Mouse (Mus musculus) left cerebral cortex, adult 2 months (tissue): ENCODE data around the gene Chst11. TPM values are rescaled to one million over a fixed set of nuclear protein-coding genes. Genes with fewer than 3 reads are reported as not detected.

Experiments
- DNase-seq, 2 experiments: peaks; one replicate each; pipeline ENCODE4 v3.0.0; 2021 to 2022; ENCODE audit warnings: low spot score in 2 of 2, mixed read lengths in 1 of 2; ENCODE audit errors: extremely low spot score in 1 of 2
- H3K27ac ChIP-seq: fragments of 200-600 bp; 2 replicates; pipeline ENCODE4 v1.8.1; 2022
- H3K4me3 ChIP-seq: fragments of 200-600 bp; 2 replicates; pipeline ENCODE4 v1.8.1; 2022
- CTCF ChIP-seq: fragments of 200-600 bp; IDR thresholded peaks from 2 replicates; pipeline ENCODE4 v1.8.1; 2022; ENCODE audit warnings: antibody characterized with exemption, mild to moderate bottlenecking, moderate library complexity
- intact Hi-C: fragments of 180-260 bp; cut with DNase I; formaldehyde crosslinking; loops from one replicate; pipeline ENCODE4 v1.15.1; 2025
- total RNA-seq, 2 experiments: library from RNA; stranded (reverse); gene quantifications; 2 replicates each; pipeline ENCODE4 v1.2.3; 2021

Chst11 gene
- total RNA-seq, 2 experiments from 2014 or later = 31.1 to 35.0 TPM

GRCm38 (mm10) chr10:83041875-83042274, 56.6 kb downstream of the Chst11 start:
- intact Hi-C loops = no loop called here
- Histone ChIP-seq H3K27ac (no peak overlapping the region), H3K4me3 (no peak overlapping the region)
- TF ChIP-seq CTCF = no peak
- DNase-seq = no peak

GRCm38 (mm10) chr10:83042613-83043477, 57.5 kb downstream of the Chst11 start:
- TF ChIP-seq CTCF = no peak
- H3K27ac ChIP-seq = peak overlapping the region; percentile 58; the same call in 1 of the 2 replicates
- no peak for DNase-seq
- no peak overlapping the region for H3K4me3 ChIP-seq
- intact Hi-C loops = no loop called here

GRCm38 (mm10) chr10:83043478-83044259, 58.4 kb downstream of the Chst11 start:
- no peak for TF ChIP-seq CTCF
- no peak for DNase-seq
- Histone ChIP-seq H3K27ac (no peak overlapping the region; the same call in 1 of the 2 replicates), H3K4me3 (no peak overlapping the region)
- intact Hi-C loops = no loop called here

GRCm38 (mm10) chr10:83049174-83049780, 64.0 kb downstream of the Chst11 start:
- Histone ChIP-seq H3K4me3 (no peak overlapping the region), H3K27ac (peak overlapping the region; percentile 50; the same call in 1 of the 2 replicates)
- peak; percentile 47 to 54 for DNase-seq
- intact Hi-C loops = loop anchor here (1.0 kb wide), 1 partner anchor 130 kb away; no protein-coding TSS in a partner anchor
- no peak for TF ChIP-seq CTCF

GRCm38 (mm10) chr10:83053886-83054550, 68.7 kb downstream of the Chst11 start:
- no peak for TF ChIP-seq CTCF
- H3K4me3 ChIP-seq = no peak overlapping the region
- DNase-seq = no peak
- H3K27ac ChIP-seq = no peak overlapping the region
- intact Hi-C loops = no loop called here

GRCm38 (mm10) chr10:83056291-83056690, 71.0 kb downstream of the Chst11 start:
- no peak overlapping the region for H3K4me3 ChIP-seq
- DNase-seq = no peak
- H3K27ac ChIP-seq = no peak overlapping the region
- no peak for TF ChIP-seq CTCF
- intact Hi-C loops = no loop called here

GRCm38 (mm10) chr10:83056866-83057265, 71.6 kb downstream of the Chst11 start:
- no peak overlapping the region for H3K4me3 ChIP-seq
- intact Hi-C loops = no loop called here
- no peak for DNase-seq
- no peak for TF ChIP-seq CTCF
- H3K27ac ChIP-seq = no peak overlapping the region

GRCm38 (mm10) chr10:83060066-83060782, 74.9 kb downstream of the Chst11 start:
- no peak overlapping the region; the same call in 1 of the 2 replicates for H3K27ac ChIP-seq

GRCm38 (mm10) chr10:83062315-83062714, 77.0 kb downstream of the Chst11 start:
- TF ChIP-seq CTCF = no peak
- Histone ChIP-seq H3K4me3 (no peak overlapping the region), H3K27ac (no peak overlapping the region)
- intact Hi-C loops = loop anchor here (5.0 kb wide), 2 partner anchors 60 to 75 kb away; partner anchors contain the start of gene Chst11
- peak; percentile 42 to 65 for DNase-seq

More at GRCm38 (mm10) chr10:83060066-83060782, 74.9 kb downstream of the Chst11 start:
- no peak overlapping the region for H3K4me3 ChIP-seq
- intact Hi-C loops = loop anchor here (2.0 to 5.0 kb wide), 3 partner anchors 47 to 73 kb away; partner anchors contain the start of gene Chst11
- DNase-seq = peak in 1 of 2 experiments; percentile 42
- TF ChIP-seq CTCF = no peak

GRCm38 (mm10) chr10:83064796-83065195, 79.5 kb downstream of the Chst11 start:
- DNase-seq = no peak
- no peak for TF ChIP-seq CTCF
- intact Hi-C loops = loop anchor here (5.0 kb wide), 2 partner anchors 62 to 77 kb away; partner anchors contain the start of gene Chst11
- H3K4me3 ChIP-seq = no peak overlapping the region
- no peak overlapping the region for H3K27ac ChIP-seq
